Mouse (Mus musculus) spleen, postnatal 4 days (tissue): Measurements from ENCODE around the gene Kif11.

ENCODE experiments used
- DNase-seq, 2 experiments: peaks; one replicate each; pipeline ENCODE4 v3.0.0; 2022; ENCODE audit warnings: low spot score in 2 of 2

Kif11 gene

GRCm38 (mm10) chr19:37375755-37376615 lies at the start of gene Kif11:
Gene Kif11 (plus strand): TSS chr19:37376403.
- peak; percentile 95 to 96 for DNase-seq

GRCm38 (mm10) chr19:37327216-37327615 lies 49.0 kb upstream of the Kif11 start:
- no peak for DNase-seq

- DNase-seq, result no peak
These were observed 43.5 kb upstream of the Kif11 start for GRCm38 (mm10) chr19:37332726-37333125.

DNA sequence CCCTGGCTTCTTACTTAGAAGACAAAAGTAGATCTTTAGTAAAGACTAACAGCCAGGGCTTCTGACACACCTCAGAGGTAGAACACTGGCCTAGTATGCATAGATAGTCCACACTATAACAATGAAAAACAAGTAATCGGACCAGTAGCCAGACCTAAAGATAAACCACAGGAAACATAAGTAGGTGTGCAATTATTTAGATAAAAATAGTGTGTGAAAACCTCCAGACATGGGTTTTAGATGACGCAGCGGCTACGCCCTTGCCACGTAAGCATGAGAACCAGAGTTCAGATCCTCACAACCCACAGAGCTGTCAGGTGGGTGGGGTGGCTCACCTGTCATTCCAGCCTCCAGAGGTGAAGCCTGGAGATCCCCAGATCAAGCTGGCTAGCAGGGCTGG lies 42.8 kb upstream of the Kif11 start:
- DNase-seq, result no peak

DNA sequence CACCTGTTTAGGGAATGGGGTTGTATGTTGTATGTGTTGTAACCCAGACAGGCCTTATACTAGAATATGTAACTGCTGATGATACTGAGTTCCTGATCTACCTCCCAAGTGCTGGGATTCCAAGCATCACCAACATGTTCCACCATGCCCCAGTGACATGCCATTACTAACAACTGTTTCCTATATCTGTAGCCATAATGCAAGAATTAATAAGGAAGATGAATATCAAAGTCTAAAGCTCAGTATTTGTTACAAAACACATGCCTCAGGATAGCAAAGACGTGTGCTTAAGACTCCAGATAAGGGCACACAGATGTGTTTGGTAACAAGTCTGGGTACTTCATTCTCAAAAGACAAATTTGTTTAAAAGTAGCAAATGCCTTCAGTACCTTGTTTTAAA lies 40.8 kb upstream of the Kif11 start:
- DNase-seq, result no peak

DNA sequence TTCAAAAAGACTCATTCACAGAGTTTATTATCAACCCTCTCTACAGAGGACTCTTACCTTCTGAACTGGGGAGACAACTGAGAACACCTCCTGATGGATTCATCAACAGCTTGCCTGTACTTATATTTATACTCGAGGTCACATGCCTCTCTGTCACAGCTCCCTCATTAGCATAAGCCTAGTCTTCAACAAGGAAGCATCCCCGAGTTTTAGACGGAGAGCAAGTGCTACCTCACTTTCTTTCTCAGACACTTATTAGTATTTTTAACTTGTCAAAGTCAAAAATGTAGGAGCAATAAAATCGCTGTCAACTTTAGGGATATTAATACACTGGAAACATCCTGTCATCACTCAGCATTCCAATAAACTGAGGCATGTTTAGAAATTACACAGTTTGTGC lies 38.5 kb upstream of the Kif11 start, which contains the start of gene Ide:
Gene Ide (minus strand): TSS at position 101 of the 400 bp plus-strand sequence.
- no peak for DNase-seq

DNA sequence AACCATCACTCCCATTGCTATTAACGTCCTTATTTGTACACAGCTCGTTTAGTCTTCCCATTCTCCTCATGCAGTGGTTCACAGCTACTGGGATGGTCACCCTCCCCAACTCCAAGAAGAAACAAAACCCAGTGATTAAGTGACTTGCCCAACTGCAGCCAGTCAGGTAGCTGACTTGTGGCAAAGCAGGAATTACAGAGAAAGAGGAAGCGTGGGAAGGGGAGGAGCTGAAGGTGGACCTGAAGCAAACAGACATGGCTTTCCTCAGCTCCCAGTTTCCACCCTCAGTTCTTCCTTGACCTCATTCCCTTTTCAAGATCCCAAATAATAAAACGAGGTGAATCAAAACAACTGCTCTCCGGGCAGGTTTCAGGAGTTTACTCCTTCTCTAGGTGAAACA lies 35.7 kb upstream of the Kif11 start:
- no peak for DNase-seq

- no peak for DNase-seq
These were observed 35.3 kb upstream of the Kif11 start for GRCm38 (mm10) chr19:37340931-37341330.

DNA sequence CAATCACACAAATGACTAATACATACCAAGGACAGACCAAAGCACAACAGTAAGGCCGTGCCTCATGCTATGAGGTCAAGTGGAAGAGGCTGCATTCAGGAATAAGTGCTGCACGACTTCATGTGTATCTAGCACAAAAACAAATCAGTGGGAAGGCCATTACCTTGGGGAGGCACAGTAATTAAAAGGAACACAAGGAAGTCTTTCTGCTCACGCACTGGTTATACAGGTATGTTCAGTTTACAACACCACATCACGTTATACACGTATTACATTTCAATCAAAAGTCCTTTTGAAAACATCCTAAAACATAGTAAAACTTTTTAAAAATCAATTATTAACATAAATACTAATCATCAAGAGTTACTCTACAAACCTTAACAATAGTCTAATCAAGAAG lies 32.3 kb upstream of the Kif11 start:
- no peak for DNase-seq

DNA sequence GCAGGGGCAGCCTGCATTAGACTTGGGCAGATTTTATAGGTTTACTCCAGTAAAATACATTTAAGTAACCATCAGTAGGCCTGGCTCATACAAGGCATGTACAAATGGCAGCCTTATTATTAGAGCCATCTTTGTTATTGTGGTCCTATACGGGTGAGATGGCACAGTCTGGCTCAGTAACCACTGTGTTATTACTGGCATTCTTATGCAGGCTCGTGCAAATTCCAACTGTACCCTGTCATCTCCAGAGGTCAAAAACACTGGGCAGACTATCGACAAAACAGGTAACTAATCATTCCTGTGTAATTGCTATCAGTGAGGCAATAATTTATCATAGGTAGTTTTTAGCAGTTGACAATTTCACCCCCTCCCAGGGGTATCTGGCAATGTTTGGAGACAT lies 29.9 kb upstream of the Kif11 start:
- DNase-seq, result no peak

DNA sequence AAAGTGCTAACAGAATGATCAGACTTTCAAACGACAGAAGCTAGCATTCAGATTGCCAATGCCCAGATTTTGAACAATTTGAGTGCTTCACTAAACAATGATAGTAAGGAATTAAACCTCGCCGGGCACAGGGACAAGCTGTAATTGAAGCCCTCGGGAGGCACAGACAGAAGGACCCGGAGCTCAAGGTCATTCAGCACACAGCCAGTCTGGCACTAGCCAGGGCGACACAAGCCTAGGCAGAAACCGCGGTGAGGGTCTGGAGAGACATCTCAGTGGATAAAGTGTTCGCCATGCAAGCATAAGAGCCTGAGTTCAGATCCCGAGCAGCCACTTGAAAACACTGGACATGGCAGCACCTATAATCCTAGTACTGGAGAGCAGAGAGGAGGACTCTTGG lies 27.9 kb upstream of the Kif11 start:
- no peak for DNase-seq

DNA sequence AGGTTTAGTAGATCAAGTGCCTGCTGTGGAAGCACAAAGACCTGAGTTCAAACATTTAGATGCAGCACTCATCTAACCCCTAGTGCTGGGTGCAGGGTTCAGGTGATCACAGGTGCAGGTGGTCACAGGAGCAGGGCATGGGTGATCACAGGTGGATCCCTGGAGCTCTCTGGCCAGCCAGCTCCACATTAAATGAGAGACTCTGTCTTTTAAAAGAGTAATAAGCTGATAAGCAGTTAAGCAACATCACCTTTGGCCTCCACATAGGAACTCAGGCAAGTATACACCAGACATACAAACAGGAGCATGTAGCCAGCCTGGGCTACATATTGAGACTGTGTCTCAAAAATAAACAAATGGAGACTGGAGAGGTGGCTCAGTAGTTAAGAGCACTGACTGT lies 27.3 kb upstream of the Kif11 start:
- no peak for DNase-seq

DNA sequence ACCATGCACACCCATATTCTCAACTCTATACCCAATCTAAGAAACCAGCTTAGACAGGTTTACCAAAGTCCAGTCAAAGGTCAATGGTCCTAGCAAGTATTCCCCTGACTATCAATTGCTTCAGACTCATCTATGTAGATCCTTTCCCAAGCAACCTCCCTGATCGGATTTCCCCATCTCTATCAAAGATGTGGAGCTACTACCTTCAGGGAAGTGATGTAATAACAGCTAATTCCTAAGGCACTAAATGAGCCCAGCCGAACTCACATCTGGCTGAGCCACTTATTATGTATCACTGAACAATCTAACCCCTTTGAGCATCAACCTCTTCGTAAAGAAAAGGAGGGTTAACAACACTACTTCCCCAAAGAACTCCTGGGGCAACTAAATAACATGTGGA lies 23.4 kb upstream of the Kif11 start:
- DNase-seq, result no peak

- no peak for DNase-seq
These were observed 22.9 kb upstream of the Kif11 start for GRCm38 (mm10) chr19:37353331-37353730.

DNA sequence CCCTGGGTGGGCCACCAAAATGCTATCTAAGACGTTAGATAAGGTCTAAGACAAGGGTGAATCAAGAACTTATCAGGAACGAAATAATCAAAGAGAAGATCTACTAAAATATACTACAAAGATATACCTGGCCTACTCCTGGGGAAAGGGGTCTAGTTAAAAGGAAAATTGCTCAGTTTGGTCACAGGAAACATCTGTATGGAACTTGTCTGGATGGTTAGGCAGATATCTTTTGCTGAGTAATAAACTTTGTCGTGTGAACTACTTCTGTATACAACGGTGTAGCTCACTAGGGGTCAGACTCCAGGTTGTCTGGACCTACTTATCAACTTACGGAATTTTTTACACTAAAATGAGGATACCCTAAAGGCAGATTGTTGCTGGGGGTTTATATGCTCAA lies 16.2 kb upstream of the Kif11 start:
- no peak for DNase-seq

DNA sequence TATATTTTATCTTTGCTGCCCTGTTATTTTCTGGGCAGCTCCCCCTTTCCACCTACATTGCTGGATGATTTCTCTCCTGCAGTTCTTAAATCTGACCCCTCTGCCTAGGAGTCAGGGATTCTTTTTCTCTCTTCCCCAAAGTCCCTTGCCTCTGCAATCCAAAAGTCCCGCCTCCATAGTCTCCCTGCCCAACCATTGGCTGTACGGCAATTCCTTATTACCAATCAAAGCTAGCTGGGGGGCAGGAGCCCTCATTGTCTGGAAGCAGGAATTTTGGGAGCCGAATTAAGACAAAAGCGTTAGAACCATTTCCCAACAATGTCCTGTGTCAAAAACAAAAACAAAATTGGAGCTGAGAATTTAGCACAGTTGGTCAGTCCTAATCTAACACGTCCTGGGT lies 13.7 kb upstream of the Kif11 start:
- DNase-seq, result no peak

DNA sequence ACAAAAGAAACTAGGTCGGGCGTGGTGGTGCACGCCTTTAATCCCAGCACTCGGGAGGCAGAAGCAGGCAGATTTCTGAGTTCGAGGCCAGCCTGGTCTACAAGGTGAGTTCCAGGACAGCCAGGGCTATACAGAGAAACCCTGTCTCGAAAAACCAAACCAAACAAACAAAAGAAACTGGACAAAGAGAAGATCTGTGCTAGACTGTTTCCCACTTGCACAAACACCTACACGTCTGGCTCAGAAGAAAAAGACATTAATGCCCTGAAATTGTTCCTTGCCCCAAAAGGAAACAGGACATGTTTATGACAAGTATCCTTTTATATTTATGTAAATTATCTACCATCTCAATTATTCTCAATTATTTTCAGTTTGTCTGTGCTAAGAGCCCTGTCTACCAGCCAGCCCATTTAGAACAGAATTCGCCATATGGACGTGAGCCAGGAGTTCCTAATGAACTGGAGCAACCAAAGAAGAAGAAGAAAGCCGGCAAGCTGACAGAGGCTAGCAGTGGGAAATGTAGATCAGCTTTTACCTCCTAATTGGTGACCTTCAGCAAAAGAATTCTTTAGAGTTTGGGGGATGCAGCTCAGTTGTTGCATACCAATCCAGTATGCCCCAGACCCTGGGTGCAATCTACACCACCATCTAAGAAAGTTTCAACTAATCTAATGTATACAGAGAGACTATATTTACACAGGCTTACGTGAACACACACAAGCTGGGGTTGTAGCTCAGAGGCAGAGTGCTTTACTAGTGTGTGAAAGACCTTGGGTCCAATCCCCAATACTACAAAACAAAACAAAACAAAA lies 12.9 kb upstream of the Kif11 start:
- DNase-seq, result no peak

GRCm38 (mm10) chr19:37368990-37369389 lies 7.2 kb upstream of the Kif11 start:
- no peak for DNase-seq

- no peak for DNase-seq
These were observed 6.3 kb upstream of the Kif11 start for GRCm38 (mm10) chr19:37369921-37370320.

DNA sequence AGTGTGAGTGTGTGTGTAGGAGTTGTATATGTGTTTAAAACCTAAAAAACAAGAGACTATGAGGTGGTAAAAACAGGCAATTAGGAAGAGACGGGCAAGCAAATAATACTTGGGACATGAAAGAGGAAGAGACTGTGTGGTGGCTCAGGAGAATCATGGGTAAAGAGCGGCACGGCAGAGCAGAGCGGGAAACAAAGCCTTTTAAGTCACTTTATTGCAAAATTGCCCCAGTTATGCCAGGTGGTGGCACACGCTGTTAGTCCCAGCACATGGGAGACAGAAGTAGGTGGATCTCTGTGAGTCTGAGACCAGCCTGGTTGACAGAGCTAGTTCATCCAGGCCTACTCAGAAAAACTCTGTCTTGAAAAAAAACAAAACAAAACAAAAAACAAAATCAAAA lies 5.8 kb upstream of the Kif11 start:
- peak in 1 of 2 experiments; percentile 17 for DNase-seq

GRCm38 (mm10) chr19:37374941-37375754 lies 1.1 kb upstream of the Kif11 start:
- DNase-seq, result no peak

DNA sequence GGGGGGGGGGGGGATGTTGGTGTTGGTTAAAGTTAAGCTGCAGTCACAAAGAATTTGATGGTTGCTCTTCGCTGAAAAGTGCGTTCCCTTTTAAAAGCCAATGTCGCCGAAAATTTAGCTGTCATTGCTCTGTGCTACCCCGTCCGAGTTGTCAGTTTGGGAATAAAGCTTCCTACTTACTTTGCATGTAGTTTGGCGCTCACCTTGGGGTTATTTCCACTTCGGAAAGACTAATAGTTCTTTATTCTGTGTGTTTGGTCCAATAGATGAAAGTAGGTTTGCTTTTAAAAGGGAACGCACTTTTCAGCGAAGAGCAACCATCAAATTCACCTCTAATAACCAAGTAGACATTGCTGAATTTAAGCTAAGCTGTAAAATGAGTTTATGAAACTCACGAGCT lies 638 bp downstream of the Kif11 start:
- no peak for DNase-seq
